Mouse (Mus musculus) bone marrow macrophage, adult 2 months (primary cell): ENCODE results near the gene Nxpe3. TPM values are rescaled to one million over a fixed set of nuclear protein-coding genes. Genes with fewer than 3 reads are reported as not detected.

ENCODE experiments used
- H3K27ac ChIP-seq: 2 replicates; pipeline ENCODE4 v1.5.1; 2012; ENCODE audit warnings: low read depth, low read length; ENCODE audit not compliant: insufficient read depth
- H3K4me1 ChIP-seq: 2 replicates; pipeline ENCODE4 v1.6.1; 2012; ENCODE audit warnings: low read length; ENCODE audit not compliant: control insufficient read depth, insufficient read depth
- H3K4me3 ChIP-seq: 2 replicates; pipeline ENCODE4 v1.5.1; 2012; ENCODE audit warnings: mild to moderate bottlenecking, low read length, moderate library complexity; ENCODE audit not compliant: insufficient read depth
- CTCF ChIP-seq: IDR thresholded peaks from 2 replicates; pipeline ENCODE4 v1.5.1; 2012; ENCODE audit warnings: low read depth, mild to moderate bottlenecking, low read length, moderate library complexity
- POLR2A ChIP-seq: IDR thresholded peaks from 2 replicates; pipeline ENCODE4 v1.6.1; 2012; ENCODE audit warnings: mild to moderate bottlenecking, low read depth, low read length, borderline replicate concordance
- polyA plus RNA-seq: library from polyadenylated mRNA; stranded (reverse); fragments of >200 nt; gene quantifications from 2 replicates; pipeline ENCODE4 v1.2.4, GENCODE M21; 2012; ENCODE audit not compliant: missing spikeins, insufficient read depth, insufficient read length

Gene Nxpe3
- polyA plus RNA-seq, 1 experiment = 0.20 TPM

DNA sequence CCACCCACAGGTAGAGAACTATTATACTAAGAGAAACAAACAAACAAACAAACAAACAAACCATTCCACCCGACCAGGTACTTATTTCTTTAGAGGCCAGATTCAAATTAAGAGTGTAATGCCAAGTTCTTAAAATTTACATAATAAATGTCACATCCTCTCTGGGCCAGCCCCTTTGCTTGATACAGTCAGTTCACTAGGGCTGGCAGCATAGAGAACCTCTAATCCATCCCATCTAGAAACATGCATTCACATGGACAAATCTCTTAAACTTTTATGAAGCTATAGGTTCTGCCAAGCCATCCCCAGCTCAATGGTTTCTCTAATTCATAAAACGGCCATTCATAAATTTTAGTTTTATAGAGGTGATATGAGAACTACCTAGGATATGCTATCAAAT, 57.9 kb downstream of the Nxpe3 start:
- Histone ChIP-seq H3K4me1 (peaks cover 13% of the 10 kb centered on the region), H3K4me3 (no peak overlapping the region), H3K27ac (no peak overlapping the region)
- TF ChIP-seq POLR2A (no peak), CTCF (no peak)

DNA sequence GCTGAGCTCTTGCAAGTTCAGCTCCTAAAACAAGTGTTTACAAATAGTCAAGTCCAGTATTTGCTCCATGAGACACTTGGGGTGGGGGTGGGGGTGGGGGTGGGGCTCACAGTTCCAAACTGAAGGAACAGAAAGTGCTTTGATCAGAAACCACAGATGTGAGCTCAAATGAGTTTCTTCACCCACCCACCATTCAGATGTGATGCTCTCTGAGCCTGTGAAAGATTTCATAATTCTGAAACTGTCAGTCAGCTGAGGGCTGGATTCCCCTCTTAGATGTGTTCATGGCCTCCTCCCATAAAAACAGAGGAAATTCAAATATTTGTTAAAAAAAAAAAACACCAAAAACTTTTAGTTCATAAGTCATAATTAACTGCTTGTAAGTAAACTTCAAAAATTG, 59.3 kb downstream of the Nxpe3 start:
- Histone ChIP-seq H3K27ac (no peak overlapping the region), H3K4me1 (peaks cover 15% of the 10 kb centered on the region), H3K4me3 (no peak overlapping the region)
- no peak for TF ChIP-seq POLR2A
- TF ChIP-seq CTCF = no peak

DNA sequence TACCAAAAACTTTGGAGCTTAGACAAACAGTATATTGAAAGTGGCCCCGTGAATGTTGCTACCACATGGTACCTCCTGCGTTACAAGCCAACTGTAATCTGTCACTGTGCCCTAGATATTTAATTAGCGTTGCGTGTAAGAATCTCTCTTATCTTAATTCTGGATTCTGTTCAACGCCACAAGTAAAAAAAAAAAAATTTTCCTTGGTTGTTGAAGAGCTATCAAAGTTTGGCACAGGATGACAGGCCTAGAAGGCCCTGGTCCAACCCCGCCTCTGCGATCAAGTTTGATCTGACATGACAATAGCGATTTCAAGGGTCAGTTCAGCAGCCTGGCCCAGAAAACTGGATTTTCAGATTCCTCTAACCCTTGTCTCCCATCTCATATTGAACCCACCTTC, 62.5 kb downstream of the Nxpe3 start:
- H3K27ac ChIP-seq = no peak overlapping the region
- H3K4me3 ChIP-seq = no peak overlapping the region
- TF ChIP-seq CTCF (no peak), POLR2A (no peak)
- peaks cover 17% of the 10 kb centered on the region for H3K4me1 ChIP-seq

DNA sequence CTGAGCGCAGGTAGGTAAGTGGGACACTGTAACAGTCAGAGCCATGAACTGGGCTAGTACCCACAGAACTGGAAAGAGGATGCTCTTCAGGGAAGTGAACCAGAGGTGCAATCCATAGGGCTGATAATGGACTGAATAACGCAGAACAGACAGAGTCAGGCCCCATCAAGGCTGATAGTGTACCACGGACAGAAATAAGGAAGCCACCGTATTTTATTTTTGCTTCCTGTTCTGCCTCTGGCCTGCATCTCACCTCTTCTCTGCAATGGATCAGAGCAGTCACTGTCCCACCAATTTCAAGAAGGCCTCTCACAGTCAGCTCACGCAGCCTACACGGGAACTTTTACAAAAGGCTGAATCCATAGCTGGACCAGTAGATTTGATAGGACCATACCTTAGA, 63.0 kb downstream of the Nxpe3 start:
- Histone ChIP-seq H3K27ac (no peak overlapping the region), H3K4me3 (no peak overlapping the region), H3K4me1 (peaks cover 15% of the 10 kb centered on the region)
- TF ChIP-seq POLR2A (no peak), CTCF (no peak)

DNA sequence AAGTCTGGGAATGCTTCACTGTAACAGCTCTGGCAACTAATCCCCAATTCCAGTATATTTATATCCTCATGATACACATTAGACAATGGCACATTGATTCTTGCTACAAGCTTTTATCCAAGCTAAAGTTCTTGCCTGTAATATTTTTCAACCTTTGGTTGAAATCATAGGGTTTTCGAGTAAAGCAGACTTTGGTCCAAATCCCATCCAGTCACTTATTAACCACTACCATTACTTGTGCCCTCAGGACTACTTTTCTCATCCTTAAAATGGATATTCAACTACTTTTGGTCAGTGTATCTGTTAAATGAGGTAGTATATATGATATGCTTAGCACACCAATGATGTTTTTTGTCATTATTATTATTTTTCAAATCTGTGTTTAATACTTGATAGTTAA, 63.6 kb downstream of the Nxpe3 start:
- peaks cover 12% of the 10 kb centered on the region for H3K4me1 ChIP-seq
- H3K4me3 ChIP-seq = no peak overlapping the region
- H3K27ac ChIP-seq = no peak overlapping the region
- TF ChIP-seq CTCF (no peak), POLR2A (no peak)

DNA sequence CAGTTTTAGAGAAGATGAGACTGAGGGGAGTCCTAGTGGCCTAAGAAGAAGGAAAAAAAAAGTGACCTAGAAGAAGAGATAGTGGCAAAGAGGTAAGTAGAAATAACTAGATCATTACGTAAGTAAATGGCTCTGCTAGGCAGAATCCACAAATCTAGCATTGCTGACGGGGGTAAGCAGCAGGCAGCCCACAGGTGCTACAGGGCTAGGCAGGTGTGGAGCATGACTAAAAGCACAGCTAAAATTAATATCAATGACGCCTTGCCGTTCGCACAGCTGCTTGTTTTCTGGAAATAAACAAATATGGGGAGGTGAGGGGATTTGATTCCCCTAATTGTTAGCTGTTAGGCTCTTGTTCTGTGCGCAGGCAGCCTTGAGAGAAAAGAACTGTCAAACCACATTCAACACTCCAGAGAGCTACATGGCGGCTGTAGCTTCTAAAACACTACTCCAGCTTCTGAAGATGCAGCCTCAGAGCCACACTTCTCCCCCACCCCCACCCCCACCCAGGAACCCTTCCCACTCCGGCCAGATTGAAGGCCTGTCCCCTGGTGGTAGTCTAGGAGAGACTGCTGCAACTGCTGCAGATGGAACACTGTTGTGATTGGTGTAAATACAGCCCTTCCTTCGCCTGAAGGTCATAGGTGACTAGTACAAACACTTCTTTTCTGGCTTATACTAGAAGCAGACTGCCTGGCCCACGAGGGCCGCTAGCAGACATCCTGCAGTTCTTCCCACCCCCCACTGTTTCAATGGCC, 71.5 kb downstream of the Nxpe3 start:
- no peak overlapping the region for H3K27ac ChIP-seq
- TF ChIP-seq POLR2A (no peak), CTCF (0 out of 2 replicates have a peak, but pooled peaks have one; percentile 6)
- H3K4me3 ChIP-seq = no peak overlapping the region
- peaks cover 13% of the 10 kb centered on the region for H3K4me1 ChIP-seq

DNA sequence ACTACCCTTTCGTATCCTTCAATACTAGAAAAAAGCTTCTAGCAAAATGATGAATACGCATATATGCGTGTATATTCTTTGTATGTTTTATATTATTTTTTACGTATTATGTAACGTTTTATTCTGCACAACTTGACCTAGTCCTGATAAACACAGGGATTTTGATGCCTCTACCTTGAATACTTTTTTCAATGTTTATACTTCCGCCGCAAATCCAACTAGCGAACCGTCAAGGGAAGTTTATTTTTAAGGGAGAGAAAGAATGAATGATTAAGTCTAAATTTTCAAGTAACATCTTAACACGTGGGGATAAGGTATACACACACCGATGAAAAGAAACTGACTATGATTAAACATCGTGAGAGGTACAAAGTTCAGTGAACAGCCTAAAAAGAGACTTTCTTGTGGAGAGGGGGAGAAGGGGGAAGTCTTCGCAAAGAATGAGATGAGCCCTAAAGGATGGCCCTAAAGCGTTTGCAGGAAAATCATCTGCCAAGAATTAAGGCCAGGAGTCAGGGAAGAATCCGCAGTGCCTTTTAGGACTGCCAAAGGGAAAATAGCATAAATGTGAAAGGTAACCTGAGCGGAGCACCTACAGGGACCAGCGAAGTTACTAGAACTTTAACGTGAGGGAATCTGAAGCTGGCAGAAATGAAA, 72.2 kb downstream of the Nxpe3 start:
- Histone ChIP-seq H3K27ac (no peak overlapping the region), H3K4me3 (no peak overlapping the region), H3K4me1 (peaks cover 13% of the 10 kb centered on the region)
- TF ChIP-seq POLR2A (no peak), CTCF (no peak)

DNA sequence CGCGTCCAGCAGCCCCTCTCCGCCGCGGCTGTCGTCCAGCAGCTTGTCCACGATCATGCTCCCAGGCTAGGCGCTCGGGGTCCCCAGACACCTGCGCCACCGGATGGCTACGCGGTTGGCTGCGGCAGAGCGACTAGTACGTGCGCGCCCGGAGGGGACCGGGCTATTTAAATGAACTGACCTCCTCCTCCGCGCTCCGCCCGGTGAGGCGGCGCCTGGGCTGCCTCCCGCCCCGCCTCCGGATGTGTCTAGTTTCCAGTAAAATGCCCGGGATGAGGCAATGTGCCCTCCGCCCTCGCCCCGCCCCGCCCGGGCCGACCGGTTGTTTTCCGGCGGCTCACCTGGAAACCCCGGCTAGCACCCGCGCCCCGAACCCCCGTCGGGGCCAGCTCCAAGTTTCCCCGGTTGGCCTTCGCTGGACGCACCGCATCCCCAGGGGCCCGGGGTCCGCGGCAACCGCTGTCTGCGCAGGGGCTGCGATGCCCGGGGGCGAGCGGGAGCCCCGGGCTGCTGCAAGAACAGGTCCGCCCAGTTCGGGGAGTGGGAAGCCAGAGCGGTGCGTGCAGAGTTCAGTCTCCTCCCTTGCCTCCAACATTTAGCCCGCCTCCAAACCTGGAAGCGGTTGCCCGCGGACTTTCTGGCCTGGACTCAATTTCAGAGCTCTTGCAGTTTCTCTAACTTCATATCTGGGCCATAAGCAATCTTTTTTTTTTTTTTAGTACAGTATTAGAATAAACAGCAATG, 72.9 kb downstream of the Nxpe3 start:
- peak overlapping the region; percentile 92 for H3K4me3 ChIP-seq
- TF ChIP-seq CTCF = no peak
- TF ChIP-seq POLR2A = no peak
- peaks cover 13% of the 10 kb centered on the region for H3K4me1 ChIP-seq
- peak overlapping the region; percentile 79 for H3K27ac ChIP-seq

DNA sequence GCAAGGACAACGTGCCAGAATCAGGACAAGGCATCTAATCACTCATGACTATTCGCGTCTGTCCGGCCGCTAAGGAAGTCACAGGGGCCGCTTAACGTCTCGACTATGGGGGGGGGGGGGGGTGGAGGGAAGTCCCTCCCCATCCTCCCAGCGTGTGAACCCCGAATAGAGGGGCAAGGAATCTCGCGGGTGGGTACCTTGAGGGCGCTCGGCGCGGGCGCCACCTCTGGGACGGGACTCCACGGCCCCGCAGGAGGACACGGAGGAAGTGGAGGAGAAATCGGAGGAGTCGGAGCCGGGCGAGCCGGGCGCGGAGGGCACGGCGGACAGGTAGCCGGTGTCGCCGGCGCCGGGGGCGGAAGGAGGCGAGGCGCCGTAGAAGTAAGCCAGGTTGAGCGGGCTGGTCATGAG, 73.5 kb downstream of the Nxpe3 start:
- TF ChIP-seq POLR2A = no peak
- no peak for TF ChIP-seq CTCF
- peak overlapping the region; percentile 92 for H3K4me3 ChIP-seq
- H3K27ac ChIP-seq = peak overlapping the region; percentile 79
- H3K4me1 ChIP-seq = peaks cover 13% of the 10 kb centered on the region

DNA sequence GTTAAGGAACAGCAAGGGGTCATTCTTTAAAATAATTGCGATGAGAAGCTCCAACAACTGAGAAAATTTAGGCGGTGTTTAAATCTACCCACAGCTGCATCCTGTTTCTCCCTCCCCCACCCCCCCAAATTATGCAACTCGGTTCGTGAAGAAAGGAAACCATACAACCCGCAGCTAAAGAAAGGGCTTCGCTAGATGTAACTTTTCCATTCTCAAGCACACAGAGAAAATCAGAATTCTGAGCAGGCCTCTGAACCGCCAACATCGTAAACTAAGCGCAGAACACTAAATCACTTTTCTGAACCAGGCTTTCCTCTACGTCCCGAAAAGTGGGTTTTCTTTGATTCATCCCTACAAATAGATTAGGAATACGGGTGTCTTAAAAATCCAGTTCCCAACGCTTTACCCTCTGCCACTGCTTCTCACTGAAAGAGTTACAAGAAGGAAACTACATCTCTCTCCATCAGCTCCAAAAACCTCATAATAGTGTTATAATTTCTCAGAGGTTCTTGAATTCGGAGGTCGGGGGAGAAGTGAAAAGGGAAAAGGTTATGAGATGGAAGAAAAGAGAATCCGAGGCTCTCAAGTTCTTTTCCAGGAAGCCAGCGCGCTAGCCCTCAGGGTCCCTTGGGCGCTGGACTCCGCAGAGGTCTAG, 74.0 kb downstream of the Nxpe3 start:
- peaks cover 13% of the 10 kb centered on the region for H3K4me1 ChIP-seq
- peak overlapping the region; percentile 79 for H3K27ac ChIP-seq

More for the DNA sequence above, 74.0 kb downstream of the Nxpe3 start:
- TF ChIP-seq POLR2A (no peak), CTCF (no peak)
- H3K4me3 ChIP-seq = peak overlapping the region; percentile 92
